Mouse (Mus musculus): Measurements from ENCODE around the gene Erc1.

Erc1 gene

GRCm38 (mm10) chr6:119803239-119803638, 44.7 kb downstream of the Erc1 start:
- DNase-seq: no peak

- peak; percentile 19 for DNase-seq
Measured at GRCm38 (mm10) chr6:119796911-119797486, 51.0 kb downstream of the Erc1 start.

GRCm38 (mm10) chr6:119796291-119796690, 51.7 kb downstream of the Erc1 start:
- DNase-seq: no peak

GRCm38 (mm10) chr6:119792562-119792961, 55.4 kb downstream of the Erc1 start:
- peak; percentile 48 for DNase-seq

GRCm38 (mm10) chr6:119782416-119782815, 65.6 kb downstream of the Erc1 start:
- DNase-seq: no peak

DNA sequence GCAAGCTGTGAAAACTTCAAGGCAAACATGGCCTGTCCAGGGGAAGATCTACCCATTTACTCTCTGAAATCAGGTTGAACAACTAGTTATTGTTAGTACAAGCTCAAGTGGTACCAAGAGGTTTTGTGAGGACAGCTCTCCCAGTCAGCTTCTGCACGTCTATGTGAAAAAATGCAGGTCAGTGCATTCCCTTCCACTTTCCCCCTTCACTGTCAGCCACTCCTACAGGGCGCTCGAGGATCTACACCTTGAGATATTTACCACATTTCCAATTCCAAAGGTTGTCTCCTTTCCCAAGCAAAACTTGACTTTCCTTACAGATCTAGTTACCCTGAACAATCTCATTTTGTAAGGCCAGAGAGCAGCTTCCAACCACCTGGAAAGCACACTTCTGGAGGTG, 66.9 kb downstream of the Erc1 start:
- DNase-seq: no peak

GRCm38 (mm10) chr6:119768778-119769177, 79.2 kb downstream of the Erc1 start:
- no peak for DNase-seq

DNA sequence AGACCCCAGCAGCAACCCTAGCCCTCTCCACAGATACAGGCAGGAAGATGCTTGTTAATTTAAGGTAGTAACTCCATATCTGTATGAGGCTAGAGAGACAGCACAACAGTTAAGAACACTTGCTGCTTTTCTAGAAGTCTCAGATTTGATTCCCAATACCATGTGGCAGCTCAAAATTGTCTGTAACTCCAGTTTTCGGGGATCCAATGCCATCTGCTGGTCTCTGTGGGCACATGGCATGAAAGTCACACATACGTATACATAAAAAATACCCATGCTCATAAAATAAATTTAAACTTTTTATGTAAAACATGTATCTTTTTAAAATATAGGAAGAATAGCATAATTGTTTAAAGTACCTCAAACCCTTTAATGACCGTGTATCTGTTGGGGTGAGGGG, 83.6 kb downstream of the Erc1 start:
- DNase-seq: no peak

- no peak for DNase-seq
Measured at GRCm38 (mm10) chr6:119759866-119760265, 88.1 kb downstream of the Erc1 start.

DNA sequence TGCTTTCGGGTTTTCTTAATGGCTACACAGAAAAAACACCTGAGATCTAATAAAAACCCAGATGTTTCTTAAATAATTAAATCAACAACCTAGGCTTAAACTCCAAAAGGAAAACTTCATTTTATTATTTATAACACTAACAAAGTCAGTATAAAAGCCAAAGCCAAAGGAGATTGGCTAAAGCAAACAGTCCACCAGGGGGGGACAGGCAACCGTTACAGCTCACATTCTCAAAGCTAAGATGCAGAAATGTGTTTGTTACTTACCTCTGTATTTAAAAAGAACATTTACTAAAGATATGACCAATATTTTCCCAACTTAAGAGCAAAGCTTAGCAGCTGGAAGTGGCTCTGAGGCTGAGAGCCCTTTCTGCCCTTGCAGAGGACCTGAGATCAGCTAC, 89.5 kb downstream of the Erc1 start:
- no peak for DNase-seq

DNA sequence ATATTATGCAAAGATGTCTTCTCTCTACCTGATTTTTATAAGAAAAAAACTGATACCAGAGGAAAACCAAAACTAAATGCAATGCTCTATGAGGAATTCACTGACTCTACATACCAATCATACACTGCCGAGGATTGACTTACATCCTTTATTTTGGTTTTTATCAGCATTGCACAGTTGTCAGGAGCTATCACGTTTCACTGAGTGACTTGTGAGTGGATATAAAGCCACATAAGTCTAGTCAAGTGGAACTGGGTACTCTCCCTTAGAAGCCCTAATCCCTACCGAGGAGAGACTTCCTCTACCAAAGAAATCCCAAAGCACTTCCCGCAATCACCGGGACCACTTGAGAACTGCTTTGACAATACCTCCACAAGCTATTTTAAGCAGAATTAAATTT, 90.2 kb downstream of the Erc1 start:
- DNase-seq: no peak

DNA sequence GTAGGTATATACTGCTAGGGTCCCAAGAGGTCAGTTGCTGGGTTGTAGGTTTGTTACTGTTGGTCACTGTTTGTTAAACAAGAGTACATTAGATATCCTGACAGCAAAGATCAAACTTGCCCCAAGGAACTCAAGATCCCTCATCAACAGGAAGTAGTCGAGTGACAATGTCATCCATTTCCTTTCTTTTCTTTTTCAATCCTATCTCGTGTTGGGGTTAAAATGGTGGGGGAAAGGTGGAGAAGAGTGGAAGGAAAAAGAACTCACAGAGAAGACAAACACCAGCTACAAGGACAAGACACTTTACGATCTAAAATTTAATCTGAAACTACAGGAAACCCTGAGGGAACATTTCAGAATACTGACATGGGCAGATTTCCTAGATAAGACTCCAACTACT, 92.1 kb downstream of the Erc1 start:
- no peak for DNase-seq

DNA sequence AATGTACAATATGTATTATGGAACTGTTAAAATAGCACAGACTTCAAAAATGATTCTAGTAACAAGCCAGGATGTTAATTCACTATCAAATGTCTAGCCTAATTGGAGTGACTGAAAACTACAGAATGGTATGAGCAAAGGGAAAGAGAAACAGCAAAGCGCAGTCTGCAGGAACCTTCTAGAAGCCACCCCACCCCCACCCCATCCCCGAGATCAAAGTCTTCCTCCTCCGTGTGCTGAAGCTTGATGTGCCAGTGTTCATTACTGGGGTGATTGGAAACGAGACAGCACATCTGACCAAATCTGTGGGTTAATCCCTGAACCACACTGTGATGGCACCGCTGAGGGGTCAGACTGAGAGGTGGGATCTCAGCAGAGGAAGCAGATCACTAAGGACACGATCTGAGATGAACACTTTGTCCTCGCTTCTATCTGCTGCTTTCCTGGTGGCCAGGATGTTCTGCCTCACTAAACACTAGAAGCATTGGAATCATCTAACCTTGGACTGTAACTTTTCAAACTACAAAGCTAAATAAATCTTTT, 98.8 kb downstream of the Erc1 start:
- no peak for DNase-seq

DNA sequence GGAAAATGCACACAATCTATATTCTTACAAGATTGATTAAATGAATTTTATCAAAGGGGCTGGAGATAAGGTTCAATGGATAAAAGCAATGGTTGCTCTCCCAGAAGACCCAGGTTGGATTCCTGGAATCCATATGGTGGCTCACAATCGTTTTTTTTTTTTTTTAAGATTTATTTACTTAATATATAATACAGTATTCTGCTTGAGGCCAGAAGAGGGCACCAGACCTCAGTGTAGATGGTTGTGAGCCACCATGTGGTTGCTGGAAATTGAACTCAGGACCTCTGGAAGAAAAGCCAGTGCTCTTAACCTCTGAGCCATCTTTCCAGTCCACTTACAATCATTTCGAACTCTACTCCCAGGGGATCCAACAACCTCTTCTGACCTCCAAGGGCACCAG, 106.1 kb downstream of the Erc1 start:
- DNase-seq: no peak

DNA sequence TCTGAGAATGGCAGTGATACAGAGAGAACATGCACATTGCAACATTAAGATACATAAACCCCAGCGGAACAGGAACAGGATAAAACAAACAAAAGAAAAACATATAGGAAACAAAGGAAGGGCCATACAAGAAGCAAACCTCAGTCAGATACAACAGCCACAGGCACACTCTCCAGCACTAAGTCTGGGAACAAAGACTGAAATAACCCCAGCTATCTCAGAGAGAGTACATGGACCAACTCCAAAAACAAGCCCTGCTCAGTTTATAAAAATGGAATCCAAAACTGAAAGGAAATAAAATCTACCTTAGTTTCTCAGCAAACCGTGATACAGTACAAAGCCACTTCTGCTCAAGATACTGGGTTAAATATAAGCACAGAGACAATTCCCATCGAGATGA, 107.4 kb downstream of the Erc1 start:
- no peak for DNase-seq

DNA sequence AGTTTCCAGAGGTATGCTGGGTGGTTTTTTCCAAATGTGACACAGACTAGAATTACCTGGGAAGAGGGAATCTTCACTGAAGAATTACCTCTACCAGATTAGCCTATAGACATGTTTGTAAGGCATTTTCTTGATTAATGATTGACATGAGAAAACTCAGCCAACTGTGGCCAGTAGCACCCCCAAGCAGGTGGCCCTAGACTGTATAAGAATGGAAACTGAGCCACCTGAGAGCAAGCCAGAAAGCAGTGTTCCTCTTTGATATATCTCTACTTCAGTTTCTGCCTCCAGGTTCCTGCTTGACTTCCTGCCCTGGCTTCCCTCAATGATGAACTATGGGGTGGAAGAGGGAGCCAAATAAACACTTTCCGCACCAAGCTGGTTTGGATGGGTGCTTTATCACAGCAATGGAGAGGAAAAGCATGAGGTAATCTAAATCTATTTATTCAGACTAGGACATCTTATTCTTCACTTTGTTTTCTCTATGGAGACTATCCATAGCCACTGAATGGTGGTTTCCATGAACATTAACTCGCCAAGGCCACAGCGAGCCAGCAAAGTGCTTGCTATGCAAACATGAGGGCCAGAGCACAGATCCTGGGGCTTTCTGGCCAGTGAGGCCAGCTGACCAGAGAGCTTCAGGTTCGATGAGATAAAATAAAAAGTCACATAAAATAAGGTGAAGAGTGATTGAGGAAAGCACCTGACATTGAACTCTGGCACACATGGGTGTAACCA, 109.2 kb downstream of the Erc1 start:
- DNase-seq: no peak

DNA sequence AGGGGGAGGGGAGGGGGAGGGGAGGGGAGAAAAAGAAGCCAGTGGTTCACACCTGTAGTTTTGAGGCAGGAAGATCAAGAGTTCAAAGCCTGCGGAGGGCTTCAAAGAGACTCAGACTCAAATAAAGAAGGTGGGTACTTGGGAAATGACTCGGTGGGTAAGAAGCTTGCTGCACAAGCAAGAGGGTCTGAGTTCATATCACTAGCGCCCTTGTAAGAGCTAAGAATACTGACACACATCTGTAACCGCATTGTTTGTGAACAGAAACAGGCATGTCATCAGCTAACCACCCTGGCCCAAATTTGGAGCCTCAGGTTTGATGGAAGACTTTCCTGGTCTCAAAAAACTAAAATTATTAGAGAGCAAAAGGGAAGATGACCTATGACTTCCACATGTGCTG, 110.3 kb downstream of the Erc1 start:
- DNase-seq: no peak

GRCm38 (mm10) chr6:119735937-119736336, 112.0 kb downstream of the Erc1 start:
- DNase-seq: no peak

DNA sequence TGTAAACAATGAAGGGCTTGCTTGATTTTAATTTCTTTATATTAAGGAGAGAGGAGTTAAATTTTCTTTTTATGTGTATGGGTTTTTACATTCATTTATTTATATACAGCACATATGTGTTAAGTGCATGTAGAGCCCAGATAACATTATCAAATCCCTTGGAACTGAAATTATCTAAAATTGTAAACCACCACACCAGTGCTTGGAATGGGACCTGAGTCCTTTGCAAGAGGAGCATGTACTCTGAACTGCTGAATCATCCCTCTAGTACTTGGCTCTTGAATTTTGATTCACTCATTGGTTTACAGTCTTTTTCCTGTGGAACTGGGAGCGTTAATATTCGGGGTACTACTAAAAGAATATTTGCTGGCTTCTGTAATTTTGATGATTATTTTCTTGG, 116.8 kb downstream of the Erc1 start:
- DNase-seq: no peak

- DNase-seq: no peak
Measured at GRCm38 (mm10) chr6:119715234-119715633, 132.7 kb downstream of the Erc1 start.

DNA sequence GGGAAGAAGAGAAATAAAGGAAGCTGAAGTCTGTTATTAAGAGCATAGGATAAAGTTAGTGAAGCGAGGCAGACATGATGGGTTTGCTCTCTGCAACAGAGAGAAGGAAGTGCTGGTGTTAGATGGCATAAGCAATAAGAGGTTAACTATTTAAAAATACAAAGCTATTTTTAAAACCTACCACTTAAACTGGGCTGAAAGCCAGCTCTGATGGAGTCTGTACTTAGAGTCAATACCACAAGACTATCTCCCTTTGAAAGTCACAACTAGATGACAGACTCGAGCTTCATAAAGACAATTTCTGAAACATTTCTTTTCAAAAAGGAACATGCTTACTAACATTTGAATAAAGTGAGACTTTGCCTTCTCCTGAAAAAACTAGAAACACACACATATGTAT, 134.0 kb downstream of the Erc1 start:
- no peak for DNase-seq

DNA sequence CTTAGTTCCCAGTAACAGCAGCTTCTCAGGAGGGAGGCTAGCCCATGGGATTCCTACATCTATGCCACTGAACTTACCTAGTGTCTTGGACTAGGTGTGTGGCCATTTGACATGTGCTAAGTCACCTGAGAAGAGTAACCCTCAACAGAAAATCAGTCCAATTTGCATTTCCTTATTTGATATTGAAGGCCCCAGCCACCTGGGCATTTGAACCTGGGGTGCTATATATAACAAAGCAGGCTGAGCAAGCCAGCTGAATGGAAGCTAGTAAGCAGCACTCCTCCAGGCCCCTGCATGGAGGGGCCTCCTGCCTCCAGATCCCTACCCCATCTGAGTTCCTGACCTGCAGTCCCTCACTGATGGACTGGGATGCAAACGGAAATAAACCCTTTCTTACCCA, 135.5 kb downstream of the Erc1 start:
- no peak for DNase-seq

DNA sequence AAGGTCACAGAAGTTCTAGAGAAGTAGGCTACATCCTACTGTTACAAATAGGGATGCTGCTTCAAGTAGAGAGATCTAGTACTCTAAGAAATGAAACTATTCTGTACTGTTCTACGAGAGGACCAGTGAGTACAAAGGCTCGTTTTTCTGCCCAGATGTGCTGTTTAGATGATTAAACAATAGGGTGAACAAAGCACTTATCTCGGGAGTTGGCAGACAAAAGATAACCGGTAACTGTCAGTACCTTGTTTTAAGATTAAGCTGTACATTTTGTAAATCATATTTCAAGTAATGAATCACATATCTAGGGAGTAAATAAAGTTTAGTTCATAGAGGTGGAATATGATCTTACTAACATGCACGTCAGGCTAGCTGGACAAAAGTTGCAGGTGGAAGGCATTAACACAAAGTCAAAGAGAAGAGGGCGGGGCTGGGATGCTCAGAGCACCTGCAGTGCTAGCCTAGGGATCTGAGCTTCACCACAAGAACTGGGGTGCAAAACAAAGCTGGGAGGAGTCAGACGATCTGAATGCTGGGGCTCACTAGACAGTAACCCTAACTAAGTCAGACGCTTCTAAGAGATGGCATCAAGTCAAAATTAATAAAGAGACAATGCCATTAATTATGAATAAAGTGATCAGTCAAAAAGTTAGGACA, 136.2 kb downstream of the Erc1 start:
- no peak for DNase-seq

DNA sequence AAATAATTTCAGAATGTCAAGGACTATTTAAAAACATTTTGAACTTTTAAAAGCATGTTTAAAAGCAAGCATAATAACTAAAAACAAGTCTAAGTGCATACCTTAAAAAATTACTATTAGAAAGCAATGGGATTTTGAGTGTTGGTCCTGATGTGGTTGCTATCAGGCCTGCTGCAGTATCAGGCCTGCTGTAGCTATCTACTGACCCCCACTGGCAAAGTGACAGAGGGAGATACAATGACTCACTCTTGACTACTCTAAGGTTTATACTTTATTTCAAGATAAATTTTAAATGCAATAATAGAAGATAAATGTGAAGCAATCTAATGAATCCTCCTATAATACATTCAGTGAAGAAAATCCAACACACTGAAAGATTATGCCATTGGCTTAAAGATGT, 138.4 kb downstream of the Erc1 start:
- DNase-seq: no peak
